Mouse (Mus musculus) c-Kit-positive CD71-positive TER-119-negative erythroid progenitor cells, embryonic 14.5 days (primary cell): ENCODE data around the gene Epop.
"Not testable (repeated sequence)": the region's sequence is repeated elsewhere in the genome, so short reads cannot be mapped to it uniquely, and the experiment has no call there.

Experiments used
- DNase-seq: peaks from one replicate; pipeline ENCODE4 v3.0.0-alpha.2; 2013; ENCODE audit warnings: low read depth

Epop gene

GRCm38 (mm10) chr11:97660734-97661647 lies 31.5 kb upstream of the Epop start:
- DNase-seq: no peak

GRCm38 (mm10) chr11:97659990-97660714 lies 30.6 kb upstream of the Epop start:
- no peak for DNase-seq

- no peak for DNase-seq
These were observed 29.9 kb upstream of the Epop start for GRCm38 (mm10) chr11:97659267-97659989.

GRCm38 (mm10) chr11:97658751-97659266 lies 29.3 kb upstream of the Epop start:
- no peak for DNase-seq

GRCm38 (mm10) chr11:97657967-97658366 lies 28.5 kb upstream of the Epop start:
- not testable (repeated sequence) for DNase-seq

GRCm38 (mm10) chr11:97657184-97657945 lies 27.9 kb upstream of the Epop start:
- no peak for DNase-seq

- no peak for DNase-seq
These were observed 26.9 kb upstream of the Epop start for GRCm38 (mm10) chr11:97656269-97656971.

GRCm38 (mm10) chr11:97654210-97654609 lies 24.7 kb upstream of the Epop start:
- no peak for DNase-seq

GRCm38 (mm10) chr11:97653376-97653775 lies 23.9 kb upstream of the Epop start:
- not testable (repeated sequence) for DNase-seq

- DNase-seq: no peak
These were observed 20.8 kb upstream of the Epop start for GRCm38 (mm10) chr11:97650341-97650740.

GRCm38 (mm10) chr11:97648541-97648940 lies 19.0 kb upstream of the Epop start:
- DNase-seq: not testable (repeated sequence)

- DNase-seq: no peak
These were observed 15.3 kb upstream of the Epop start for GRCm38 (mm10) chr11:97644834-97645233.

GRCm38 (mm10) chr11:97643380-97644055 lies 14.0 kb upstream of the Epop start:
- DNase-seq: no peak

- no peak for DNase-seq
These were observed 13.2 kb upstream of the Epop start for GRCm38 (mm10) chr11:97642746-97643145.

GRCm38 (mm10) chr11:97641668-97642067 lies 12.2 kb upstream of the Epop start:
- DNase-seq: no peak

- DNase-seq: no peak
These were observed 6.0 kb upstream of the Epop start for GRCm38 (mm10) chr11:97635468-97636019.

GRCm38 (mm10) chr11:97632440-97632839 lies 2.9 kb upstream of the Epop start:
- not testable (repeated sequence) for DNase-seq

- peak; percentile 43 for DNase-seq
These were observed 2.4 kb upstream of the Epop start for GRCm38 (mm10) chr11:97631938-97632337.

GRCm38 (mm10) chr11:97631500-97631899 lies 2.0 kb upstream of the Epop start:
- DNase-seq: no peak

GRCm38 (mm10) chr11:97631046-97631445 lies 1.5 kb upstream of the Epop start:
- no peak for DNase-seq
